Mouse (Mus musculus): ENCODE data around the gene 4930524B15Rik. TPM values are rescaled to one million over a fixed set of nuclear protein-coding genes. Genes with fewer than 3 reads are reported as not detected.

The 4930524B15Rik gene
- total and polyA plus RNA-seq, 3 experiments: not detected

DNA sequence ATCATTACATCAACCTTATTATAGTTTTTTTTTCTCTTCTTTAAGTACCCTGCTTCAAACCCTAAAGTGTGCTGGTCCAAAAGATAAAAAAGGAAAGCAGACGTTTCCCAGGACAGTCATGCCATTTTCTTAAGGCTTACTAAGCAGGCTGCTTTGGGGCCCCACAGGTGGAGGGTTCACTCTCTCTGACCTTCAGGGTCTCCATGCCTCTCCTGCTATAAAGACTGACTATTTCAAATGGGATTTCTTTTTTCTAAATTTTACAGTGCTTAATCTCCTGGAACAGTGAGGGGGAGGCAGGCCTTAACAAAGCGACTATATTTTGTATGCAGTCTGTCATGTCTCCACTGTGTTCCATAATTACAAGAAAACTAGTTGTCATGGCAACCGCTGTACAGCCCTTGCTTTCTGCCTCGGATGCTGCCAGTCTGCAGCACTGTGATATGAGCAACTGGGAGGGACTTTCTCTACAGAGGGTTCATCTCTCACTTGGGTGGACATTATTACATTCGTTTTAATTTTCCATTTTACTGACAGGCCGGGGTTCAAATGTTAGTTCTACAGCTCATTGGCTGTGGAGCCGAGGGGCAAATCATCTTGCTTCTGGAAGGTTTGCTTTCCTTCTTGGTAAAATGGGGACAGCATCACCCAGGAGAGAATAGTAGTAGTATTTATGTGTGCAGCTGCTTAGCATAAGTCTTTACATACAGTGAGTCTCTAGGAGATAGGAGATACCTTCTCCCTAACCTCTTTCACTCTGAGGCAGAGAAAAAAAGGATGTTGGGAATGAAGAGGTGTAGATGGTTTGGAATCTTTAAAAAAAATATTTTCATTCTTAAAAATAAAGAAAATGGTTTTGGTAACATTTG lies 62.3 kb downstream of the 4930524B15Rik start:
- peaks cover 3% of the 10 kb centered on the region; the same call in 1 of the 2 replicates for H3K27me3 ChIP-seq (ENCODE audit: insufficient read depth, low read length)
- no peaks in the 10 kb centered on the region; the same call in 1 of the 2 replicates for H3K4me1 ChIP-seq (ENCODE audit: insufficient read depth, low read depth, low read length)

GRCm38 (mm10) chr11:32028605-32029004 lies 63.2 kb downstream of the 4930524B15Rik start:
- H3K9me3 ChIP-seq (replicated peaks): no peaks in the 10 kb centered on the region
- peaks cover 3% of the 10 kb centered on the region; the same call in 1 of the 2 replicates for H3K27me3 ChIP-seq (ENCODE audit: insufficient read depth, low read length)
- no peaks in the 10 kb centered on the region; the same call in 1 of the 2 replicates for H3K4me1 ChIP-seq (ENCODE audit: insufficient read depth, low read depth, low read length)
- ATAC-seq (ENCODE audit: extremely low read depth, insufficient number of reproducible peaks, low FRiP score, poor library complexity, severe bottlenecking): no peak
- H3K36me3 ChIP-seq (replicated peaks): no peaks in the 10 kb centered on the region
- TF ChIP-seq CTCF (IDR thresholded peaks at IDR 0.05; ENCODE audit: low read depth, low read length) (no peak), GATA1 (IDR thresholded peaks at IDR 0.05; ENCODE audit: borderline replicate concordance, low read length) (no peak), TAL1 (conservative IDR thresholded peaks at IDR 0.05; ENCODE audit: low read depth, low read length) (no peak)
- no peak for DNase-seq (ENCODE audit: low spot score)
- no peak overlapping the region for H3K4me3 ChIP-seq (ENCODE audit: low read depth, low read length)

More for the DNA sequence above, 62.3 kb downstream of the 4930524B15Rik start:
- Histone ChIP-seq H3K36me3 (replicated peaks) (no peaks in the 10 kb centered on the region), H3K4me3 (ENCODE audit: low read depth, low read length) (no peak overlapping the region), H3K9me3 (replicated peaks) (no peaks in the 10 kb centered on the region)
- ATAC-seq (ENCODE audit: extremely low read depth, insufficient number of reproducible peaks, low FRiP score, poor library complexity, severe bottlenecking): no peak
- DNase-seq (ENCODE audit: low spot score): no peak
- TF ChIP-seq TAL1 (conservative IDR thresholded peaks at IDR 0.05; ENCODE audit: low read depth, low read length) (no peak), GATA1 (IDR thresholded peaks at IDR 0.05; ENCODE audit: borderline replicate concordance, low read length) (no peak), POLR2AphosphoS5 (IDR thresholded peaks at IDR 0.05; ENCODE audit: insufficient replicate concordance, low read depth, low read length) (no peak), CTCF (IDR thresholded peaks at IDR 0.05; ENCODE audit: low read depth, low read length) (no peak), GATA2 (IDR thresholded peaks at IDR 0.05; ENCODE audit: borderline replicate concordance, low read depth, low read length) (no peak)

Other genes starting within 250 kb of the 4930524B15Rik start
- gene Cpeb4, start 93.4 kb upstream of the 4930524B15Rik start, total RNA-seq (2014; fragmentation: Nextera tagmentation): 57.4 and 84.2 TPM in 2 replicates
- gene Cpeb4, start 93.4 kb upstream of the 4930524B15Rik start, total RNA-seq (2017): 27.6 and 30.4 TPM in 2 replicates
- 3.8 and 5.6 TPM in 2 replicates for gene Cpeb4, start 93.4 kb upstream of the 4930524B15Rik start, polyA plus RNA-seq (2012)
- not detected in 2 replicates for gene Nsg2, start 34.9 kb downstream of the 4930524B15Rik start, total RNA-seq (2014; fragmentation: Nextera tagmentation)
- 0.46 and 0.49 TPM in 2 replicates for gene Nsg2, start 34.9 kb downstream of the 4930524B15Rik start, total RNA-seq (2017)
- not detected in 2 replicates for gene Nsg2, start 34.9 kb downstream of the 4930524B15Rik start, polyA plus RNA-seq (2012)
- gene Il9r, start 234.7 kb downstream of the 4930524B15Rik start, total RNA-seq (2014; fragmentation: Nextera tagmentation): 2.3 and 4.6 TPM in 2 replicates
- gene Il9r, start 234.7 kb downstream of the 4930524B15Rik start, total RNA-seq (2017): 5.7 and 6.9 TPM in 2 replicates
- gene Il9r, start 234.7 kb downstream of the 4930524B15Rik start, polyA plus RNA-seq (2012): 2.6 and 4.0 TPM in 2 replicates
- gene Snrnp25, start 239.8 kb downstream of the 4930524B15Rik start, total RNA-seq (2014; fragmentation: Nextera tagmentation): 9.2 and 20.0 TPM in 2 replicates
- gene Snrnp25, start 239.8 kb downstream of the 4930524B15Rik start, total RNA-seq (2017): 62.5 and 68.7 TPM in 2 replicates
- 65.6 and 74.4 TPM in 2 replicates for gene Snrnp25, start 239.8 kb downstream of the 4930524B15Rik start, polyA plus RNA-seq (2012)

All from G1E (cell line).